Mouse (Mus musculus) embryonic stem cell, embryonic (primary cell): ENCODE data around the gene Fhit.

Experiments used
- CTCF ChIA-PET, 4 experiments: fragments of 300-600 bp in 2 of 4; fragments of 350-600 bp in 2 of 4; sonication (Branson Sonifier 250); formaldehyde crosslinking; loops; one replicate each; lab custom pipeline; 2022; ENCODE audit warnings: inconsistent platforms in 2 of 4; lab: Charles Lee
- POLR2A ChIA-PET, 4 experiments: fragments of 300-600 bp in 2 of 4; fragments of 350-600 bp in 2 of 4; sonication (Branson Sonifier 250); formaldehyde crosslinking; loops; one replicate each; lab custom pipeline; 2022; ENCODE audit warnings: antibody characterized with exemption in 4 of 4, inconsistent platforms in 1 of 4; lab: Charles Lee

The Fhit gene

DNA sequence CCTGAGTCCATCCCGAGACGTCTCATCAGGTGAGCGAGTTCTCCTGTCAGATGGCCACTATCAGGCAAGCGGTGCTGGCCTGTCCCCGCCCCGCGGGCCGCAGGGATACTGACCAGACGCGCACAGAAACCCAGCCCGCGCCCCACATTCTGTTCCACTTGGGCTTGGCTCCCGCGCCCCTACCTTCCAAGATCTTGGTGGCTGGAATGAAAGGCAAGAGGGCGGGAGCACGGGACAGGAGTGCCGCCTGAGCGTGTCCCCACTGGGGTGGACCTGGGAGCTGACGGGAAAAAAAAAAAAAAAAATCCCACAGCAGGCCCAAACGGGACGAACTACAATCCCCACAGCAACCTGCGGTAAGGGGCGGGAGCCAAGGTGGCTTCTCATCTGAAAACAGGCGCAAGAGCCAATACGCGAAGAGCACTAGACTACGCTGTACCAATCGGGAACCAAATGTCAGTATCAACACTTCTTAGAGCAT lies at the start of gene Fhit:
Gene Fhit, minus strand, starts transcription at position 285 of the 481 bp plus-strand sequence.
- ChIA-PET POLR2A (interaction anchor here in 1 of 4 experiments (1.7 kb wide), 1 partner anchor 122 kb away, joined by 6 read pairs; no protein-coding TSS in a partner anchor), CTCF (interaction anchor here in 1 of 4 experiments (0.6 kb wide), 1 partner anchor 33 kb away, joined by 3 read pairs; no protein-coding TSS in a partner anchor)

DNA sequence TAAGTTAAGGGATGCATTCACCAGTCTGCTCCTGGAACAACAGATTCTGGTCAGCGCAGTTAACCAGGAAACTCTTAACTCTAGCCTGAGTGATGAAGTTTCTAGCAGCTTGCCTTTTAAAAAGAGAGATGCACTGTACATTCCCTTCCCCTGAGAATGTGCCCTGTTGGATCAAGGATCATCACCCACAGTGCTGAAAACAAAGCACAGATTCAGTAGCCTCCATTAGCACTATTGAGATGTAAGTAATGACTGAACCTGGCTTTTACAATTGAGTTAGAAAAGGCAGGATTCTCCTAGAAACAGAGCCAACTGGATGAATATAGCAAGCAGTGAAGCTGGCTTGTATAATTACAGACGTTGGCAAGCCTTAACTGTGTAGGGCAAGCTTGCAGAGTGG lies 45.0 kb upstream of the Fhit start:
- CTCF ChIA-PET = no interaction called here
- POLR2A ChIA-PET = interaction anchor here in 1 of 4 experiments (0.6 kb wide), 1 partner anchor 905 kb away, joined by 3 read pairs; no protein-coding TSS in a partner anchor

GRCm38 (mm10) chr14:11160806-11161450 lies 907 bp downstream of the Fhit start:
- CTCF ChIA-PET = no interaction called here
- POLR2A ChIA-PET = interaction anchor here in 2 of 4 experiments (0.7 to 1.7 kb wide), 7 partner anchors 9 to 126 kb away, joined by 3 to 6 read pairs (median 3); no protein-coding TSS in a partner anchor

DNA sequence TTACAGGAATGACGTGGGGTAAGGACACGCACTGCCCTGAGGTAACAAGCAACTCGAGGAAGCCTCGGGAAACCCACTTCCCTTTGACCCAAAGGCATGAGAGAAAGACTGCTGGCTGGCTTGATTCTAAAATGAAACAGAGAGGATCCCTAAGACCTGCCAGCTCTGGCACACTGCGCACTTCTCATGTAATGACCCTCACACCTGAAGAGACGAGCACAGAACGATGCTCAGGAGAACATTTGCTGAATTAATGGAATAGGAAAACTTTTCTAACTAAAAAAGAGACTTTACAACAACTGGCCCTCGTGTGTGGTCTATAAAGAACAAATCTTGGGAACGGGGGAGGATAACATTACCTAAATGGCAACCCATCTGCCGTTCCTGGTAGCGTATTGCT lies 2.2 kb downstream of the Fhit start:
- POLR2A ChIA-PET = no interaction called here
- CTCF ChIA-PET = no interaction called here

DNA sequence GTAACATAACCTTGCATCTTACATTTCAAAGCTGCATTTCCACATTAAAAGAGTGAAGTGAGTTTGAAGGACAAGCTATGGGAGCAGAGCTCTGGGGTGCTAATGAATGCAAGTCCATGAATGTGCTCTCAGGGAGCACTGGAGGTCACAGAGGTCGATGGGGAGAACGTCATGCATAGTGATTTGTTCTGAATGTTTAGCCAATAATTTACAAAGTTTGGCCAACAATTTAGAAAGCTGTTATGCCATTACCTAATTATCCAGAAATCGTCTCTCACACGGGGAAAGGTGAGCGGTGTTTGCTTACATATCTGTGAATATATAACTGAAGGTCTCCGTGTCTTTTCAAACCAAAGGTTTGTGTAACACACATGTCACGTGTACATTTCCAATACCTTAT lies 2.8 kb downstream of the Fhit start:
- POLR2A ChIA-PET = no interaction called here
- CTCF ChIA-PET = no interaction called here

- CTCF ChIA-PET = no interaction called here
Observed at GRCm38 (mm10) chr14:11157741-11158140, 4.1 kb downstream of the Fhit start.

GRCm38 (mm10) chr14:11151634-11152321 lies 10.1 kb downstream of the Fhit start:
- POLR2A ChIA-PET = interaction anchor here in 1 of 4 experiments (1.8 to 2.2 kb wide), 2 partner anchors 9 to 113 kb away, joined by 6 read pairs; no protein-coding TSS in a partner anchor
- CTCF ChIA-PET = interaction anchor here in 1 of 4 experiments (0.6 kb wide), 1 partner anchor 1856 kb away, joined by 8 read pairs; no protein-coding TSS in a partner anchor

More at GRCm38 (mm10) chr14:11157741-11158140, 4.1 kb downstream of the Fhit start:
- POLR2A ChIA-PET = no interaction called here

GRCm38 (mm10) chr14:11133787-11134735 lies 27.8 kb downstream of the Fhit start:
- ChIA-PET POLR2A (no interaction called here), CTCF (no interaction called here)

DNA sequence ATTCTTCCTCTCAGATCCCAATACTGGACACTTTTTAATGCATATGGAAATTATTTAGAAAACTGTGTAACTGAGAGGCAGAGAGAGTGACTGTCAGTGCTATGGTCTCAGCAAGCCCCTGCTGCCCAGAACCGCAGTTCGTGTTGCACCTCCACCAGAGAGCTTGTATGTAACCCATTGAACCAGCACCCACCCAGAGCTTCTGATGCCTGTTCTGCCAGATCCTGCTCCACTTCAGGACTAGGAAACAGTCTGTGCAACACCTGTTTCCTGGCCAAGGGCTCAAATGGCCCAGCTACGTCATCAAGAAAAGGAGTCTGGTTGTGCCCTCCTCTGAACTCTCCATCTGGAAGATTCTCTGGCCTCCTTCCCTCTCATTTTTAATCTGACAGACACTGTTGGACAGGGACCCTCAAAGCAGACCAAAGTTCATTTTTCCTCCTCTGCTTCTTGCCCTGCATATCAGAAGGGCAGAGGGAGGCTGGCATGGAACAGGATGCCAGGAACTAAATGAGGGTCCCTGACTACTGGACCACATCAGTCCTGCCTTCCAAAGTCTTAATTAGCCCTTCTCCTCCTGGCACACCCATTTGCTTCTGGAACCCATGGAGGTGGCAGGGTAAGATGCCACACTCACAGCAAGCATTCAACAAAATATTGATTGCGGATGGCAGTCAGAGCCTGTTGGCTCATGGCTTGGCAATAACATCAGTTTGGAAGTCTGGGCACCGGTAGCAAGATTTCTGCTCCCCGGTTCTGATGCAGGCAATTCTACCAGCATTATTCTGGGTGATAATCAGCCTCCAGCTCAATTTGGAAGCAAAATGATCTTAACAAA lies 29.0 kb downstream of the Fhit start:
- CTCF ChIA-PET = no interaction called here
- POLR2A ChIA-PET = no interaction called here

GRCm38 (mm10) chr14:11125096-11125495 lies 36.7 kb downstream of the Fhit start:
- ChIA-PET CTCF (no interaction called here), POLR2A (no interaction called here)

DNA sequence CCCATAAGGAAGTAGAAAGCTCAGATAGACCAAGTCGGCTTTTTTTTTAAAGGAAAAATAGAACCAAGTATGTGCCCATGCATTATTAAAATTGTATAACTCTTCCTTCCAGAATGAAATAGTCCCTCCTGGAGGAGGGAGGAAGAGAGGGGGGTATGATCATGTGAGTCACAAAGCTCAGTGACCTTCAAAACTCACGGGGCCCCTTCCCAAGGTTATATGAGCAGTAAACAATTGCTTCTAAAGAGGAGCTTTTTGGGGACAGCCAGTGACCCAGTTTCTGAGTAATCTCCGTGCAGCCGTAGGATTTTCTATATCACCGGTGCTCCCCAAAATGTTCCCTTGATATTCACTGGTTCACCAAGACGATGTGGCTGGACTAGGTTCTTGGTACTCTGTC lies 42.8 kb downstream of the Fhit start:
- ChIA-PET POLR2A (interaction anchor here in 3 of 4 experiments (0.6 to 1.2 kb wide), 4 partner anchors 12 to 161 kb away, joined by 3 read pairs; no protein-coding TSS in a partner anchor), CTCF (no interaction called here)

- CTCF ChIA-PET = no interaction called here
- POLR2A ChIA-PET = interaction anchor here in 1 of 4 experiments (0.6 to 1.6 kb wide), 2 partner anchors 46 to 128 kb away, joined by 4 to 5 read pairs; no protein-coding TSS in a partner anchor
Observed at GRCm38 (mm10) chr14:11085596-11085995, 76.2 kb downstream of the Fhit start.

DNA sequence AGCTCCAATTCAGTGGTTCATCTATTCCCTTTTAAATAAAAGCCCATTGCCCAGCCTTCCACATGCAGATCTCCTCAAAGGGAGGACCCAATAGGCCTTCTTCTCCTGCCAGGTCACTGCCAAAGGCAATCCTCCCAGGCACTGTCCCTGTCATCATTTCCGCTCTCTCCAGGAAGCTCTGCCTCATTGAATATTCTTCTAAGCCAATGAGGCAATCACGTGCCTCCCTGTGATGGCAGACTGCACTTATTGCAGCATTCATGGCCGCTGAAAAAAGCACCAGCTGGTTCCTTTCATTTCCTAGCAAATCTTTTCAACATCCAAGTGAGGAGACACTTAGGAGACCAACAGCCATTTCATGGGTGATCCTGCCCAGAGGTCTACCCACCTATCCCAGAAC lies 77.9 kb downstream of the Fhit start:
- ChIA-PET POLR2A (interaction anchor here in 1 of 4 experiments (0.7 to 1.6 kb wide), 2 partner anchors 11 to 44 kb away, joined by 3 to 4 read pairs; no protein-coding TSS in a partner anchor), CTCF (no interaction called here)

- ChIA-PET CTCF (no interaction called here), POLR2A (interaction anchor here in 1 of 4 experiments (0.7 kb wide), 1 partner anchor 11 kb away, joined by 3 read pairs; no protein-coding TSS in a partner anchor)
Observed at GRCm38 (mm10) chr14:11083462-11083861, 78.4 kb downstream of the Fhit start.

DNA sequence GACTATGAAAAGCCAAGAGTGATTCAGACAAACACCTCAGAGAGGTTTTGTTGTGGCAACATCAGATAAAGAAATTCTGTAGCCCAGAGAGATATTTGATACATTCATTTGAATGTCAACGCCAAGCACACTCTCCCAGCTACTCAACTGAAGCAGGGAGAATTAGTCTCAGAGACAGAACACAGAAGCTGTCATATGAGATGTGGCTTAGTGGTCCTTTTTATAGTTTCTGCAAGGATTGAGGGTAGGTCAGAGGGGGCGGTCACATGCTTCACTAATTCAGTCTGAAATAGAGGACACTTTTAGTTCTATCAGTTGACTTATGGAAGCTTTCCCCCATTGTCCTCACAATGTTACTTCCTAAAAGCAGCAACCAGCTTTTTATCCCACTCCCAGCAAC lies 98.2 kb downstream of the Fhit start:
- POLR2A ChIA-PET = no interaction called here
- CTCF ChIA-PET = no interaction called here

DNA sequence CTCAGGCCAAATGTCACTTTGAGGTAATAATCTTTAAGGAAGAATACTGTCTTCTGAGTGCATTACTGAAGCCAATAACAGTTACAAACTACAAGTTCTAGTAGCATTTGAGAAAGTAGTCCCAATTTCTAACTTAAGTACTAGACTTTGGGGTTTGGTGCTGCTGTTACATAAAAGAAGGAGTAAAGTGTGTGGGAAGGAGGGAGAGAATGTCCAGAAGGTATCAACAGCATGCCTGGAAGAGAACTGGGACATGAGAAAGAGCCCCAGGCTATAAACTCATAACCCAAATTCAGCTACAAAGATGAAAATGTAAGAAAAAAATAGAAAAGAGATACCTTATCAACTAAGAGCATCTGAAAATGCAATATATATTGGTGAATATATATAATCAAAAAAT lies 101.6 kb downstream of the Fhit start:
- POLR2A ChIA-PET = no interaction called here

GRCm38 (mm10) chr14:11039503-11040300 lies 122.1 kb downstream of the Fhit start:
- POLR2A ChIA-PET = interaction anchor here in 2 of 4 experiments (0.6 to 2.3 kb wide), 17 partner anchors 12 to 1244 kb away, joined by 3 to 9 read pairs (median 4); partner anchors contain the start of genes 3830406C13Rik (in 1 of the 2) and Gm49355 (in 1 of the 2)
- CTCF ChIA-PET = interaction anchor here in 1 of 4 experiments (0.6 kb wide), 1 partner anchor 598 kb away, joined by 6 read pairs; no protein-coding TSS in a partner anchor

More for the DNA sequence above, 101.6 kb downstream of the Fhit start:
- CTCF ChIA-PET = no interaction called here
